Mouse (Mus musculus) limb, embryonic 10.5 days (tissue): ENCODE results near the gene Atp8a2. TPM values are rescaled to one million over a fixed set of nuclear protein-coding genes. Genes with fewer than 3 reads are reported as not detected.

Experiments
- DNase-seq: peaks from one replicate; pipeline ENCODE4 v3.0.0-alpha.2; 2017; ENCODE audit warnings: low spot score
- H3K27ac ChIP-seq: fragments of 300-500 bp; sonication (generic); 2 replicates; pipeline ENCODE4 v1.5.1; 2016; ENCODE audit warnings: mild to moderate bottlenecking
- H3K27me3 ChIP-seq: fragments of 300-500 bp; sonication (generic); 2 replicates; pipeline ENCODE4 v1.6.1; 2016; ENCODE audit warnings: low read depth, mild to moderate bottlenecking; ENCODE audit not compliant: poor library complexity, severe bottlenecking
- H3K36me3 ChIP-seq: fragments of 300-500 bp; sonication (generic); 2 replicates; pipeline ENCODE4 v1.6.1; 2016; ENCODE audit warnings: mild to moderate bottlenecking, moderate library complexity
- H3K4me1 ChIP-seq: fragments of 300-500 bp; sonication (generic); 2 replicates; pipeline ENCODE4 v1.6.1; 2016
- H3K4me3 ChIP-seq: fragments of 300-500 bp; sonication (generic); 2 replicates; pipeline ENCODE4 v1.5.1; 2016; ENCODE audit warnings: mild to moderate bottlenecking, moderate library complexity
- H3K9me3 ChIP-seq: fragments of 300-500 bp; sonication (generic); replicated peaks from 2 replicates; pipeline ENCODE4 v1.6.1; 2016; ENCODE audit warnings: mild to moderate bottlenecking
- WGBS: fragments of 180-500 bp; shearing (Covaris S2); methylation state at CpG from one replicate; pipeline ENCODE4 v1.1.7; 2016; 5-methylcytosine and 5-hydroxymethylcytosine counted together
- polyA plus RNA-seq: library from polyadenylated mRNA; unstranded; fragments of >200 nt; fragmentation: Nextera tagmentation; extraction: Ambion mirVana; gene quantifications from 2 replicates; pipeline ENCODE4 v1.2.1, GENCODE M21; 2016

The Atp8a2 gene
- polyA plus RNA-seq, 1 experiment from 2014 or later, result 2.8 TPM

GRCm38 (mm10) chr14:59928781-59929180 is 268.2 kb downstream of the Atp8a2 start:
- H3K4me1 ChIP-seq, result peaks cover 28% of the 10 kb centered on the region
- no peaks in the 10 kb centered on the region for H3K36me3 ChIP-seq
- no peak overlapping the region for H3K4me3 ChIP-seq
- 76% methylated on average over 5 of the region's 5 CpGs for WGBS
- peak overlapping the region; percentile 36; the same call in 1 of the 2 replicates for H3K27ac ChIP-seq
- no peaks in the 10 kb centered on the region for H3K9me3 ChIP-seq
- DNase-seq, result no peak
- no peaks in the 10 kb centered on the region for H3K27me3 ChIP-seq

GRCm38 (mm10) chr14:59927804-59928203 is 269.2 kb downstream of the Atp8a2 start:
- Histone ChIP-seq H3K4me3 (no peak overlapping the region), H3K36me3 (no peaks in the 10 kb centered on the region), H3K27ac (no peak overlapping the region), H3K9me3 (no peaks in the 10 kb centered on the region), H3K27me3 (no peaks in the 10 kb centered on the region), H3K4me1 (peaks cover 27% of the 10 kb centered on the region)
- 75% methylated on average over 5 of the region's 5 CpGs for WGBS
- DNase-seq, result no peak

- Histone ChIP-seq H3K9me3 (no peaks in the 10 kb centered on the region), H3K36me3 (no peaks in the 10 kb centered on the region), H3K4me3 (no peak overlapping the region), H3K27me3 (no peaks in the 10 kb centered on the region), H3K27ac (no peak overlapping the region), H3K4me1 (peaks cover 8% of the 10 kb centered on the region; the same call in 1 of the 2 replicates)
- no peak for DNase-seq
- WGBS, result 58% methylated on average over 8 of the region's 8 CpGs
Measured at GRCm38 (mm10) chr14:59919865-59920264, 277.1 kb downstream of the Atp8a2 start.

- no peak for DNase-seq
- no peak overlapping the region for H3K4me3 ChIP-seq
- no peak overlapping the region for H3K27ac ChIP-seq
- WGBS, result 83% methylated on average over 7 of the region's 7 CpGs
- no peaks in the 10 kb centered on the region for H3K36me3 ChIP-seq
- no peaks in the 10 kb centered on the region for H3K9me3 ChIP-seq
- no peaks in the 10 kb centered on the region for H3K27me3 ChIP-seq
- H3K4me1 ChIP-seq, result no peaks in the 10 kb centered on the region
Measured at GRCm38 (mm10) chr14:59903484-59904130, 293.4 kb downstream of the Atp8a2 start.

GRCm38 (mm10) chr14:59893971-59894370 is 303.0 kb downstream of the Atp8a2 start:
- Histone ChIP-seq H3K27ac (no peak overlapping the region), H3K4me3 (no peak overlapping the region), H3K36me3 (no peaks in the 10 kb centered on the region), H3K27me3 (no peaks in the 10 kb centered on the region), H3K4me1 (peaks cover 18% of the 10 kb centered on the region), H3K9me3 (no peaks in the 10 kb centered on the region)
- no peak for DNase-seq
- 71% methylated on average over 1 of the region's 1 CpGs for WGBS

- H3K9me3 ChIP-seq, result no peaks in the 10 kb centered on the region
- H3K36me3 ChIP-seq, result no peaks in the 10 kb centered on the region
- no peaks in the 10 kb centered on the region for H3K27me3 ChIP-seq
- no peak overlapping the region for H3K4me3 ChIP-seq
- H3K27ac ChIP-seq, result no peak overlapping the region
- 93% methylated on average over 8 of the region's 8 CpGs for WGBS
- no peak for DNase-seq
- H3K4me1 ChIP-seq, result peaks cover 29% of the 10 kb centered on the region
Measured at GRCm38 (mm10) chr14:59892084-59892483, 304.9 kb downstream of the Atp8a2 start.

GRCm38 (mm10) chr14:59891491-59891890 is 305.5 kb downstream of the Atp8a2 start:
- Histone ChIP-seq H3K4me3 (no peak overlapping the region), H3K27ac (no peak overlapping the region), H3K27me3 (no peaks in the 10 kb centered on the region), H3K9me3 (no peaks in the 10 kb centered on the region), H3K36me3 (no peaks in the 10 kb centered on the region), H3K4me1 (peaks cover 31% of the 10 kb centered on the region)
- DNase-seq, result no peak
- WGBS, result 93% methylated on average over 5 of the region's 5 CpGs

GRCm38 (mm10) chr14:59890818-59891217 is 306.2 kb downstream of the Atp8a2 start:
- WGBS, result 65% methylated on average over 5 of the region's 5 CpGs
- Histone ChIP-seq H3K27ac (no peak overlapping the region), H3K4me3 (no peak overlapping the region), H3K36me3 (no peaks in the 10 kb centered on the region), H3K4me1 (peaks cover 31% of the 10 kb centered on the region), H3K27me3 (no peaks in the 10 kb centered on the region), H3K9me3 (no peaks in the 10 kb centered on the region)
- no peak for DNase-seq

- no peak overlapping the region for H3K27ac ChIP-seq
- no peaks in the 10 kb centered on the region for H3K36me3 ChIP-seq
- no peak for DNase-seq
- peaks cover 31% of the 10 kb centered on the region for H3K4me1 ChIP-seq
- 64% methylated on average over 7 of the region's 7 CpGs for WGBS
- no peaks in the 10 kb centered on the region for H3K9me3 ChIP-seq
- H3K4me3 ChIP-seq, result no peak overlapping the region
- H3K27me3 ChIP-seq, result no peaks in the 10 kb centered on the region
Measured at GRCm38 (mm10) chr14:59890107-59890506, 306.9 kb downstream of the Atp8a2 start.

GRCm38 (mm10) chr14:59888446-59888845 is 308.5 kb downstream of the Atp8a2 start:
- Histone ChIP-seq H3K4me1 (peaks cover 31% of the 10 kb centered on the region), H3K27ac (no peak overlapping the region), H3K27me3 (no peaks in the 10 kb centered on the region), H3K9me3 (no peaks in the 10 kb centered on the region), H3K36me3 (no peaks in the 10 kb centered on the region), H3K4me3 (no peak overlapping the region)
- WGBS, result 95% methylated on average over 1 of the region's 1 CpGs
- no peak for DNase-seq

GRCm38 (mm10) chr14:59888046-59888445 is 308.9 kb downstream of the Atp8a2 start:
- DNase-seq, result no peak
- Histone ChIP-seq H3K4me1 (peaks cover 31% of the 10 kb centered on the region), H3K36me3 (no peaks in the 10 kb centered on the region), H3K9me3 (no peaks in the 10 kb centered on the region), H3K27ac (no peak overlapping the region), H3K27me3 (no peaks in the 10 kb centered on the region), H3K4me3 (no peak overlapping the region)
- WGBS, result 77% methylated on average over 6 of the region's 6 CpGs

- 52% methylated on average over 15 of the region's 15 CpGs for WGBS
- H3K9me3 ChIP-seq, result no peaks in the 10 kb centered on the region
- no peak overlapping the region for H3K27ac ChIP-seq
- H3K4me3 ChIP-seq, result no peak overlapping the region
- H3K36me3 ChIP-seq, result no peaks in the 10 kb centered on the region
- DNase-seq, result no peak
- peaks cover 31% of the 10 kb centered on the region for H3K4me1 ChIP-seq
- no peaks in the 10 kb centered on the region for H3K27me3 ChIP-seq
Measured at GRCm38 (mm10) chr14:59887061-59887861, 309.7 kb downstream of the Atp8a2 start.

GRCm38 (mm10) chr14:59883517-59884069 is 313.4 kb downstream of the Atp8a2 start:
- H3K4me1 ChIP-seq, result peaks cover 13% of the 10 kb centered on the region
- H3K9me3 ChIP-seq, result no peaks in the 10 kb centered on the region
- no peak overlapping the region for H3K4me3 ChIP-seq
- DNase-seq, result no peak
- H3K36me3 ChIP-seq, result no peaks in the 10 kb centered on the region
- no peak overlapping the region for H3K27ac ChIP-seq
- H3K27me3 ChIP-seq, result no peaks in the 10 kb centered on the region
- WGBS, result 89% methylated on average over 10 of the region's 10 CpGs
